Mouse (Mus musculus): ENCODE results near the gene 1700003E16Rik.

1700003E16Rik gene

DNA sequence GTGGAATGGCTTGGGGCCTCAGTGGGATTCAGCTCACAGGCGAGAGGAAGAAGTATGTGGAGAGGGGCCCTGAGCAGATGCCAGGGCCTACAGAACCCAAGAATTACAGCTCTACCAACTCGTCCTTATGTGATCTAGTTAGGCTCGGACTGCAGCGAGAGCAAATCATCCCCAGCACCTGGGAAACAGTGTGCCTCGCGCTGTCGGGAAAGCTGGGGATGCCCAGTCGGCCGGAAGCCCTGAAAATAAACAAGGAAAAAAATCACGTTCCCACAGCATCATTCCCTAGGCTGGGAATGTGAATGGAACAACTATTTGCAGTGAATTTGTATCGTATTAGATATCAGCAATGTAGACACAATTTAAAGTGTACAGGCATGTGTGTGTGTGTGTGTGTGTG, 50.1 kb downstream of the 1700003E16Rik start:
- DNase-seq (ENCODE audit: low spot score in 2 of 2) = no peak

DNA sequence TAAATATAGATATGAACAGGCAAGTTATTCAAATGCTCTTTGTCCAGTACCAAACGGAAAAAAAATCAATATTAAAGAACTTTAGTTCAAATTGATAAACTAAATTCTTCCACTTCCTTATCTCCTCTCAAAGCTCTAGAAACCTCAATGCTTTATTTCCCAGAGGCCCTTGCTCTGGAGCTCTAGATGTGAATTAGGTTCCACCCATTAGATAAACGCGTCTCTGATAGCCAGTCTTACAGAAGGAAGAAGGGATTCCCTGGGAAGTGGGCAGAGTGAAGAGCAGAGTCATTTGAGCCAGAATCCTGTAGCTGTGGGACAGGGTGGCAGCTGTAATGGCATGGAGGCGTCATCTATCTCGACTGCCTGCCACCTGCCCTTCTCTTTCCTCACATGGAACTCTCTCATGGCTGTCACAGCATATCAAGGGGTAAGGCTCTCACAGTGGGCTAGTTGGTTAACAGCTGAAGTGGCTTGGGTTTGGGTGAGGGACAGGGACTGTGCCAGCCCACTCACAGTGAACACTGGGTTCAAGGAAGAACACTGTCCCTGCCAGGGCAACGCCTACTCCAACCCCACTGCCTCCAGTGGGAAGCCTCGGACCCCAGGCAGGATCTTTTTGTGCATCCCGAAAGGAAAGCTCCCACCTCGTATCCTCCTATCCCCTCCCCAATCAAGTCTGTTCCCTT, 51.3 kb downstream of the 1700003E16Rik start:
- DNase-seq (ENCODE audit: low spot score in 2 of 2) = no peak

DNA sequence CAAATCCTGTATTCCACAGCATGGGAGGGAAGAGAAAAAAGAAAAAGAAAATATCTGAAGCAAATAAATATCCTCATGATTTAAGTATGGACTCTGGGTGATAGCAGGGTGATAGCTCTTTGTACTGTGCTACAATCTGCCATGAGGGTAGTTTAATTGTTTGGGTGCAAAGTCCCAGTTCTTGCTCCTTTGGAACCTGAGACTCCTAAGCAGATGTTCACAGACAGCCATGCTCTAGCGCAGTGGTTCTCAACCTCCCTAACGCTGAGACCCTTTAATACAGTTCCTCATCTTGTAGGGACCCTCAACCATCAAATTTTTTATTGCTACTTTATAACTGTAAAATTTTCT, 51.8 kb downstream of the 1700003E16Rik start:
- DNase-seq (ENCODE audit: low spot score in 2 of 2) = no peak

DNA sequence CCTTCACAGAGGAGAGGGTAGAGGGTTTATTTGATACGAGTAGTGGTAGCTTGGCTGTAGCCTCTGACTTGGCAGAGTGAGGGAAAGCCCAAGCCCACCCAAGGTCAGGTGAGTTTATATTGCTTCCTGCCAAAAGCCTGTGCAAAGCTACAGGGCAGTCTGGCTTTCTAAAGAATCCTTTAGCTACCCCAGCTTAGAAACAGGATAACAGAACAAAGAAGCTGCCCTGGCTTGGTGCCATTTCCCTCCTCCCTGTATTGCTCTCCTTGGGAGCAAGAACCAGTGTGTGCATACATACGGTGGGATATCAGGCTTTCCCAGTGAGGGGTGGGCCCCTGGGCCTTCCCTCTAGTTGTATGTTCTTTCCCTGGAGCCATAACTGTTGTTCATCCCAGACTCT, 54.3 kb downstream of the 1700003E16Rik start:
- no peak for DNase-seq (ENCODE audit: low spot score in 2 of 2)

DNA sequence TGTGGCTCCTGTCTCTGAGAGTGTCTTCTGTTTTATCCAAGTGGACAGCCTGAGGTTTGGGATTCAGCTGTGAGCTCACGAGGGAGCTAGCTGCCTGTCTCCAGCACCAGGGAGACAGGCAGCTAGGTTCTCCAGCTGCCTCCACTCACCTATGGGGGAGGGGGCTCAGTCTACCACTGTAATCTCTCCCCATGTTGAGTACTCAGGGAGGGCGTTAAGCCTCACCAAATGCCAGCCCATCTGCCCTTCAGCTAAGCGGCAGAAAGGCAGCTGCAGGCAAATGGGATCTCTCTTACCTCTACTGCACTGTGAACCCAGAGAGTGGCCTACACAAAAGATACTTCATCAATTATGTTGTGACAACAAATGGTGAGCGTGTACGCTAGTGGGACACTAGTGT, 55.3 kb downstream of the 1700003E16Rik start:
- no peak for DNase-seq (ENCODE audit: low spot score in 2 of 2)
